Mouse (Mus musculus): Measurements from ENCODE around the gene Edem1. TPM values are rescaled to one million over a fixed set of nuclear protein-coding genes. Genes with fewer than 3 reads are reported as not detected.

Gene Edem1
- polyA plus RNA-seq, 1 experiment from 2014 or later, result 15.8 TPM

- Histone ChIP-seq H3K36me3 (peaks cover 24% of the 10 kb centered on the region), H3K9me3 (no peaks in the 10 kb centered on the region), H3K4me3 (no peak overlapping the region), H3K4me1 (peaks cover 26% of the 10 kb centered on the region), H3K27ac (no peak overlapping the region), H3K4me2 (replicated peaks) (no peak overlapping the region), H3K9ac (no peak overlapping the region), H3K27me3 (no peaks in the 10 kb centered on the region)
- ATAC-seq (ENCODE audit: low FRiP score, low read depth), result no peak
- WGBS, result 92% methylated on average over 8 of the region's 8 CpGs
Observed at GRCm38 (mm10) chr6:108833963-108834697, 5.7 kb downstream of the Edem1 start.

- peaks cover 14% of the 10 kb centered on the region; the same call in 1 of the 2 replicates for H3K4me1 ChIP-seq
- no peak overlapping the region for H3K4me2 ChIP-seq (replicated peaks)
- peaks cover 36% of the 10 kb centered on the region for H3K36me3 ChIP-seq
- no peaks in the 10 kb centered on the region for H3K27me3 ChIP-seq
- H3K4me3 ChIP-seq, result no peak overlapping the region
- H3K9ac ChIP-seq, result 0 out of 2 replicates have a peak overlapping the region, but pooled peaks have one; percentile 31
- 84% methylated on average over 16 of the region's 16 CpGs for WGBS
- ATAC-seq (ENCODE audit: low FRiP score, low read depth), result no peak
- no peaks in the 10 kb centered on the region for H3K9me3 ChIP-seq
- H3K27ac ChIP-seq, result no peak overlapping the region
Observed at GRCm38 (mm10) chr6:108835765-108836691, 7.6 kb downstream of the Edem1 start.

- no peak for ATAC-seq (ENCODE audit: low FRiP score, low read depth)
- Histone ChIP-seq H3K36me3 (peaks cover 38% of the 10 kb centered on the region), H3K4me1 (peaks cover 9% of the 10 kb centered on the region; the same call in 1 of the 2 replicates), H3K9me3 (no peaks in the 10 kb centered on the region), H3K9ac (no peak overlapping the region), H3K27me3 (no peaks in the 10 kb centered on the region), H3K4me3 (no peak overlapping the region), H3K4me2 (replicated peaks) (no peak overlapping the region), H3K27ac (no peak overlapping the region)
- WGBS, result 92% methylated on average over 4 of the region's 4 CpGs
Observed at GRCm38 (mm10) chr6:108837081-108837480, 8.6 kb downstream of the Edem1 start.

GRCm38 (mm10) chr6:108837958-108838357 is 9.5 kb downstream of the Edem1 start:
- no peak overlapping the region for H3K9ac ChIP-seq
- H3K9me3 ChIP-seq, result no peaks in the 10 kb centered on the region
- H3K4me1 ChIP-seq, result peaks cover 9% of the 10 kb centered on the region; the same call in 1 of the 2 replicates
- 82% methylated on average over 4 of the region's 4 CpGs for WGBS
- no peak overlapping the region for H3K27ac ChIP-seq
- H3K36me3 ChIP-seq, result peaks cover 45% of the 10 kb centered on the region
- no peaks in the 10 kb centered on the region for H3K27me3 ChIP-seq
- ATAC-seq (ENCODE audit: low FRiP score, low read depth), result no peak
- H3K4me3 ChIP-seq, result no peak overlapping the region
- no peak overlapping the region for H3K4me2 ChIP-seq (replicated peaks)

- no peak for ATAC-seq (ENCODE audit: low FRiP score, low read depth)
- Histone ChIP-seq H3K27me3 (no peaks in the 10 kb centered on the region), H3K4me2 (replicated peaks) (no peak overlapping the region), H3K36me3 (peaks cover 58% of the 10 kb centered on the region), H3K4me3 (no peak overlapping the region), H3K4me1 (peaks cover 9% of the 10 kb centered on the region; the same call in 1 of the 2 replicates), H3K9me3 (no peaks in the 10 kb centered on the region), H3K27ac (no peak overlapping the region), H3K9ac (no peak overlapping the region)
- 85% methylated on average over 4 of the region's 4 CpGs for WGBS
Observed at GRCm38 (mm10) chr6:108839432-108839831, 11.0 kb downstream of the Edem1 start.

GRCm38 (mm10) chr6:108840861-108841640 is 12.6 kb downstream of the Edem1 start:
- WGBS, result 95% methylated on average over 8 of the region's 8 CpGs
- no peak overlapping the region for H3K4me3 ChIP-seq
- no peak for ATAC-seq (ENCODE audit: low FRiP score, low read depth)
- H3K27ac ChIP-seq, result no peak overlapping the region
- H3K36me3 ChIP-seq, result peaks cover 68% of the 10 kb centered on the region
- no peaks in the 10 kb centered on the region for H3K9me3 ChIP-seq
- no peak overlapping the region for H3K4me2 ChIP-seq (replicated peaks)
- H3K4me1 ChIP-seq, result peaks cover 4% of the 10 kb centered on the region; the same call in 1 of the 2 replicates
- no peak overlapping the region for H3K9ac ChIP-seq
- H3K27me3 ChIP-seq, result no peaks in the 10 kb centered on the region

- no peaks in the 10 kb centered on the region for H3K9me3 ChIP-seq
- peaks cover 67% of the 10 kb centered on the region for H3K36me3 ChIP-seq
- H3K4me2 ChIP-seq (replicated peaks), result no peak overlapping the region
- no peaks in the 10 kb centered on the region for H3K4me1 ChIP-seq
- no peaks in the 10 kb centered on the region for H3K27me3 ChIP-seq
- H3K4me3 ChIP-seq, result no peak overlapping the region
- WGBS, result 71% methylated on average over 1 of the region's 1 CpGs
- no peak overlapping the region for H3K27ac ChIP-seq
- ATAC-seq (ENCODE audit: low FRiP score, low read depth), result no peak
- H3K9ac ChIP-seq, result no peak overlapping the region
Observed at GRCm38 (mm10) chr6:108843664-108844063, 15.2 kb downstream of the Edem1 start.

GRCm38 (mm10) chr6:108844093-108844492 is 15.7 kb downstream of the Edem1 start:
- no peak overlapping the region for H3K4me3 ChIP-seq
- no peaks in the 10 kb centered on the region for H3K27me3 ChIP-seq
- no peak for ATAC-seq (ENCODE audit: low FRiP score, low read depth)
- H3K4me1 ChIP-seq, result no peaks in the 10 kb centered on the region
- H3K9me3 ChIP-seq, result no peaks in the 10 kb centered on the region
- H3K27ac ChIP-seq, result no peak overlapping the region
- H3K36me3 ChIP-seq, result peaks cover 70% of the 10 kb centered on the region
- no peak overlapping the region for H3K9ac ChIP-seq
- no peak overlapping the region for H3K4me2 ChIP-seq (replicated peaks)
- 74% methylated on average over 3 of the region's 3 CpGs for WGBS

GRCm38 (mm10) chr6:108844771-108845170 is 16.3 kb downstream of the Edem1 start:
- Histone ChIP-seq H3K4me1 (no peaks in the 10 kb centered on the region), H3K4me3 (no peak overlapping the region), H3K27me3 (no peaks in the 10 kb centered on the region), H3K27ac (no peak overlapping the region), H3K4me2 (replicated peaks) (no peak overlapping the region), H3K9ac (no peak overlapping the region), H3K36me3 (peaks cover 68% of the 10 kb centered on the region), H3K9me3 (no peaks in the 10 kb centered on the region)
- 85% methylated on average over 7 of the region's 7 CpGs for WGBS
- no peak for ATAC-seq (ENCODE audit: low FRiP score, low read depth)

GRCm38 (mm10) chr6:108852088-108852670 is 23.7 kb downstream of the Edem1 start:
- no peak for ATAC-seq (ENCODE audit: low FRiP score, low read depth)
- peaks cover 81% of the 10 kb centered on the region for H3K36me3 ChIP-seq
- no peak overlapping the region for H3K4me3 ChIP-seq
- no peak overlapping the region for H3K27ac ChIP-seq
- no peak overlapping the region for H3K9ac ChIP-seq
- 90% methylated on average over 8 of the region's 8 CpGs for WGBS
- H3K4me1 ChIP-seq, result no peaks in the 10 kb centered on the region
- H3K9me3 ChIP-seq, result no peaks in the 10 kb centered on the region
- H3K4me2 ChIP-seq (replicated peaks), result no peak overlapping the region
- H3K27me3 ChIP-seq, result no peaks in the 10 kb centered on the region

GRCm38 (mm10) chr6:108852986-108853385 is 24.5 kb downstream of the Edem1 start:
- no peaks in the 10 kb centered on the region for H3K27me3 ChIP-seq
- H3K9ac ChIP-seq, result no peak overlapping the region
- H3K36me3 ChIP-seq, result peaks cover 85% of the 10 kb centered on the region
- no peaks in the 10 kb centered on the region for H3K4me1 ChIP-seq
- no peak overlapping the region for H3K4me2 ChIP-seq (replicated peaks)
- no peak overlapping the region for H3K4me3 ChIP-seq
- ATAC-seq (ENCODE audit: low FRiP score, low read depth), result no peak
- H3K27ac ChIP-seq, result no peak overlapping the region
- WGBS, result 85% methylated on average over 5 of the region's 5 CpGs
- no peaks in the 10 kb centered on the region for H3K9me3 ChIP-seq

All from limb, embryonic 13.5 days (tissue).